Mouse (Mus musculus) c-Kit-positive CD71-negative TER-119-negative erythroid progenitor cells, embryonic 14.5 days (primary cell): ENCODE results near the gene Zscan10.
A peak's percentile ranks its signal among the peaks of the same experiment; 100 is the strongest.
"Not testable (repeated sequence)": the region's sequence is repeated elsewhere in the genome, so short reads cannot be mapped to it uniquely, and the experiment has no call there.

Experiments
- DNase-seq: peaks from one replicate; pipeline ENCODE4 v3.0.0-alpha.2; 2013; ENCODE audit warnings: low read depth

Zscan10 gene

DNA sequence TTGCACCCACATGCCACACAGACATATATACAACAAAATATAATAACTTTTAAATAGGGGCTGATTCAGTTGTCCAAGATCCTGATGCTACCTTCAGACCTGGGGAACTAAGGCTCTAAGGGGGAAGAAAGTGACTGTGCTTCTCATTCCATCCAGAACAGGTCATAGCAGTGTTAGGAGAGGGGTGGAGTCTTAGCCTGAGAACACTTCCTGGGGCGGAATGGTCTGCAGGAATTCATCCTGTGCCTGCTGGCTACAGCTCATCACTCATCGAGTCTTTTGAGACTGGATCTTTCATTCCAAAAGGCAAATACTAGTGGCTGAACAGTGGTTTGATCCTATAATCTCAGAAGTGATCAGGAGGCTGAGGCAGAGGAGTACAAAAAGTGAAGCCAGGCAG lies 13.4 kb upstream of the Zscan10 start:
- no peak for DNase-seq

DNA sequence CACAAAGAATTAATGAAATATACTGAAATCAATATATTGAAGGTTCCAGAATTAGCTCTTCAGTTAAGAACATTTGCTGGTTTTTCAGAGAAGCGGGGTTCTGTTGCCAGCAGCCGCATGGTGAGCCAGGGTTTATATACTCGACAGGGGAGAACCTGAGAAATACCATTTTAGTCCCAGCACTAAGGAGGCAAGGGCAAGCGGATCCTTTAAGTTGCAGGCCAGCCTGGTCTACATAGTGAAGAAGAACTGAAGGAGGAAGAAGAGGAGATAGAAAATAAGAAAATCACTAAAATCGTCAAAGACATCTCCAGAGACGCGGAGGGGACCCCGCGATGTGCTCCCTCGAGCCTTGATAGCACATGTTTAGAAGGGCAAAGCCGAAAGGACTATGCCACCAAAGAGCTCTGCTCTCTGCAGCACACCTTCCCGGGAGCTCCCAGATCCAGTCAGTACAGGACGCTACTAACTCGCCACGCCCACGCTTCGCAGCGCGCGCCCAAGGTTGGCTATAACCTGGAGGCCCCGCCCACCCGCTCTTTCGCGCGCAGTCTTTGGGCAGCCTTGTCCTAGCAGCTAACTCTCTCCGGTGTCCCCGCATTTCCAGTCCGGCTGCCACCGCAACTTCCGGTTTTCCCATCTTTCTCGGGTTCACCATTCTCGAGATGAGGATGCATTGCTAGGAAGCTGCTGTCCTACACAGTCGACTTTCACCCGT lies 8.3 kb upstream of the Zscan10 start:
- DNase-seq, result peak; percentile 86

- DNase-seq, result no peak
Measured at GRCm38 (mm10) chr17:23592926-23593300, 7.7 kb upstream of the Zscan10 start.

- DNase-seq, result not testable (repeated sequence)
Measured at GRCm38 (mm10) chr17:23595139-23595538, 5.5 kb upstream of the Zscan10 start.

GRCm38 (mm10) chr17:23598582-23599552 lies 1.8 kb upstream of the Zscan10 start, which contains the start of gene Zfp13:
Gene Zfp13, minus strand, starts transcription at chr17:23599487.
- DNase-seq, result peak; percentile 89

- no peak for DNase-seq
Measured at GRCm38 (mm10) chr17:23599605-23600063, 1.0 kb upstream of the Zscan10 start.

DNA sequence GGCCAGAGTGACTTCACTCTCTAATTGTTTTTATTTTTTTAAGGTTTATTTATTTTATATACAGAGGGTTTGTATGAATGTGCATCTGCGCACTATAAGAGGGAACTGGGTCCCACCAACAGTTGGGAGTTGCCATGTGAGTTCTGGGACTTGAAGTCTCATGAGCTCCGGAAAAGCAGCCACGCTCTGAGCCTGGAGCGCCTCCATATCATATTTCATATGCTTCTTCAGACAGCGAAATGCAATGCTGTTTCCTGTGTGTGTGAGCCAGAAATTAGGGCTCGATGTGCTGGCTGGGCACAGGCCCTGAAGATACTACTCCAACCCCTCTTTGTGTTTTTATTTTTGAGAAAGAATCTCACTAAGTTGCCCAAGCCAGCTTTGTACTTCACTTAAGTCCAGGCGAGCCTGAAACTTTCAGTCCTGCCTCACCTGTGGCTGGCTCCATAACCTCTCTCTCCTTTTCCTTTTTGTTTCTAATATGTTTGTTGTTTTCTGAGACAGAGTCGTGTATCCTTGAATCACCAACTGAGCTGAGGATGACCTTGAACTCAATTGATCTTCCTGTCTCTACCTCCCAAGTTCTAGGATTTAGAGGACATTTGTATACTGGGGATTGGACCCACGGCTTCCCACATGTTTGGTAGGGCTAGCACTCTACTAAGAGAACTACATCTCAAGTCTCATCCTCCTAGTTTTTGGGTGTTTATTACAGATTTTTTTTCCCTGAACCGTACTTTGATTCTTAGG lies 1.4 kb downstream of the Zscan10 start:
- no peak for DNase-seq

GRCm38 (mm10) chr17:23603077-23603476 lies 2.4 kb downstream of the Zscan10 start:
- no peak for DNase-seq

DNA sequence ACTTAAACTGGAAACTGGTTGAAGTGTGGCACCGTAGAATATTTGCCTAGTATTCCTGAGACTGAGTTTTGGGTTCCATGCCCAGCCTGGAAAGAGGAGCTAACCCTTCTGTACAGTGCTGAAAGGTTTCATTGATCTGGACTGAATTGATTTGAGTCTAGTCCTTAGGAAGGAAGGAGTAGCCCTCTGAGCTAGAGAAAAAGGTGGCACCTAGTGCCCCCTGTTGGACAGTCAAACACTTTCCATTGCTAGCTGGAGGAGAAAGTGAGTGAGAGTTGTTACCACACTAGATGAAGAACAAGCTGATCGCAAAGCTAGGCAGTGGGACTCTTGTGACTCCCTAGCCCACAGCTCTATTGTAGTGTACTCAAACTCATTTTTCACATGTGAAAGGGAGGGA lies 2.9 kb downstream of the Zscan10 start:
- DNase-seq, result no peak

DNA sequence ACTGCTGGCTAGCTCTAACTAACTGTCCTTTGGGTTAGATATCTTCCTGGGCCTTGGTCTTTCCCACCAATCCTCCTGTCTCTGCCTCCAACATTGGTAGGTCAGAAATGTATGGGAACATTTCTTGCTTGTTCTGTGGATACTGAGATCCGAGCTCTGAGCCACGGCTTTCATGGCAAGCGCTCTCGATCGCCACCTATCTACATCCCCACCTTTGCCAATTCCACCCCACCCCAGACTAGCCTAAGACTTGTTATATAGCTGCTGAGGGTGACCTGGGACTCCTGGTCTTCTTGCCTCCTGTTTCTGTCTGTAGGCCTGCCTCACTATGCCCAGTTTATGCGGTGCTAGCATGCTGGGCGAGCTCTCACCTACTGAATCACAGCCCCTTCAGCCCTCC lies 3.7 kb downstream of the Zscan10 start:
- DNase-seq, result no peak

GRCm38 (mm10) chr17:23605220-23605619 lies 4.6 kb downstream of the Zscan10 start:
- DNase-seq, result no peak

- no peak for DNase-seq
Measured at GRCm38 (mm10) chr17:23609612-23610011, 9.0 kb downstream of the Zscan10 start.

GRCm38 (mm10) chr17:23610361-23610800 lies 9.7 kb downstream of the Zscan10 start:
- peak; percentile 47 for DNase-seq

GRCm38 (mm10) chr17:23617087-23617486 lies 16.4 kb downstream of the Zscan10 start:
- DNase-seq, result no peak

DNA sequence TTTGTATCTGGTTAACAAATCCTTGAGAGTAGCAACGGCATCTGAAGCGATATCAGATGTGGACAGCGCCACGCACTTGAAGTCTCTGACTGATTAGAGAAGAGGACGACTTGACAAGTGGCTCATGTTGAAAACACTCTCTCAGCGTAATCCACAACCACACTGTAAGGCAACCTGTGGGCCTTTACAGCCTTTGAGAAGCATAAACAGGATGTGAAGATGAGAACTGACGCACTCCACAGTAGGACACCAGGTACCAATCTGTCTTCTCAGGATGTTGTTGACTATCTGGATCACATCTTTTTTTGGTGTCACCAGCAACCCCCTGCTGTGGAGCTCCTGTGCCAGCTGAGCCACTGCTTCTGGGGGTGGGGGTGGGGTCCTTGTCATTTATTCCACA lies 19.7 kb downstream of the Zscan10 start:
- no peak for DNase-seq

GRCm38 (mm10) chr17:23627813-23628212 lies 27.2 kb downstream of the Zscan10 start:
- no peak for DNase-seq

DNA sequence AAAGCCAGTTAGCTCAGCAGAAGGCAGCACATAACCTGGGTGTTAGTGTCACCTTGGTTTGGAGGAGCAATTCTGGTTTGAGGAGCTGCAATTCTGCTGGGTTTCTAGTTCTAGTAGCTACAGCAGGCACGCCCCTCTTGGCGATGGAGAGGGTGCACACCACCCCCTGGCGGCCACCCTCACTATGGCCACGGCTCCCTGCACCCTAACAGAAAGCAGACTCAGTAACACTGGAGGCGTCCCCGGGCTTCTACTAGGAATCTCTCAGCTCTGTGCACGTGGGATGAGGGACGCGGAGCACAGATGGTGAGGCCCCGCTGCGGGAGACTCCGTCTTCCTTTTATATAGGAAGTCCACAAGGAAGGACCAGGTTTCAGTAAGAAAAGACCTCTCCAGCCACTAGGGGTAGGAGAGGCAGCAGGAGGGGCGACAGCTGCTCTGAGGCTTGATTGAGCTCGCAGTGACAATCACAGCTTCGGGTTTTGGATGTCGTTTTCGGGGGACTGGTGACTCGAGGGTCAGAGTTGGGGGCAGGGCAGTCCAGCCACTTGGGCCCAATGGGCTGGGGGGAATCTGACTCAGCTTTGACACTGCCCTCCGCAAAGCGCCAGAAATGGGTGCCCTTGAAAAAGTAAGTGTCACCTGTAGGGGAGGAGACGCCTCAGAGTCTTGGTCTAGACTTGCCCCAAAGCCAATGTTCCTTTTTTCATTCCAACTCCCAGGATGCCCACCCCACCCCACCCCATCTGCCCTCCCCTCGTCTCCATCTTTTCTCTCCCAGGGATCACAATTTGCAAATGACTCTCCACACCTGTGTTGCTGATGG lies 29.8 kb downstream of the Zscan10 start:
- peak; percentile 52 for DNase-seq

- no peak for DNase-seq
Measured at GRCm38 (mm10) chr17:23631241-23631640, 30.6 kb downstream of the Zscan10 start.

GRCm38 (mm10) chr17:23644613-23645495 lies 44.2 kb downstream of the Zscan10 start, which contains the start of gene Mmp25:
Gene Mmp25, minus strand, starts transcription at chr17:23645277.
- no peak for DNase-seq

DNA sequence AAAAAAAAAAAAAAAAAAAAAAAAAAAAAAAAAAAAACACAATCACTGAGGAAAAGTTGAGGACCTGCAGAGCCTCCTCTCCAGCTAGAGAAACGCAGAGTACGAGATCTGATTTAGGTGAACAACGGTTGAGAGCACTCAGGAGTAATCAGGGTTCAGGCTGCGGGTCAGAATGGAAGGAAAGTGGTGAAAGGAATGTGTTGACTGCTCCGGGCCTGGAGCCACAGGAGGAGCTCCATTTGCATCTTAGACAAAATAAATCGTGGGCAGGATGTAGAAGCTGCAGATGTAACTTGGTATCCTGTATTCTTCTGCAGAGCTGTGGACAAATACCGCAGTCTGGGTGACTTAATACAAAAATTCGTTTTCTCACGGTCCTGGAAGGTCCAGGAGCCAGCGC lies 45.2 kb downstream of the Zscan10 start:
- no peak for DNase-seq
